Comparison of ENCODE assay signal across 13 mouse cellular contexts in genomic region chr5:39715193-39715592, GRCm38 (mm10). TPM values are rescaled to one million over a fixed set of nuclear protein-coding genes. Genes with fewer than 3 reads are reported as not detected.
A peak's percentile ranks its signal among the peaks of the same experiment; 100 is the strongest.
DNase-seq lines count a peak whose midpoint lies in the region; ATAC-seq and TF ChIP-seq lines count a peak whose summit lies in the region.
"Had no signal": no experiment of that assay in that cellular context is flagged by ENCODE, and none has a peak within 500 bp of the region (broad histone marks: within the 10 kb centered on the region; RNA-seq: fewer than 3 reads in every experiment).

No protein-coding gene starts in this region.

- no peaks in the 10 kb centered on the region for H3K27me3 ChIP-seq in intestine, embryonic 15.5 days (replicated peaks)
- no peaks in the 10 kb centered on the region for H3K27me3 ChIP-seq in stomach, embryonic 15.5 days (replicated peaks)
- H3K27me3 ChIP-seq: forebrain, embryonic 15.5 days; hindbrain, embryonic 13.5 days had no signal

- no peak overlapping the region for H3K4me3 ChIP-seq in gastrocnemius, adult 2 months
- no peak overlapping the region for H3K4me3 ChIP-seq in intestine, embryonic 15.5 days (replicated peaks)
- no peak overlapping the region for H3K4me3 ChIP-seq in stomach, embryonic 15.5 days (replicated peaks)
- H3K4me3 ChIP-seq: forebrain, embryonic 15.5 days; heart, adult 2 months; hindbrain, embryonic 13.5 days had no signal

- intact Hi-C loops in gastrocnemius, adult 2 months (cut with DNase I), result no loop called here

- TF ChIP-seq CTCF in gastrocnemius, adult 2 months (IDR thresholded peaks at IDR 0.05), result no peak

- no peaks in the 10 kb centered on the region; the same call in 1 of the 2 replicates for H3K4me1 ChIP-seq in intestine, embryonic 15.5 days (replicated peaks)
- no peaks in the 10 kb centered on the region for H3K4me1 ChIP-seq in stomach, embryonic 15.5 days
- H3K4me1 ChIP-seq: forebrain, embryonic 15.5 days; hindbrain, embryonic 13.5 days had no signal

- no peak overlapping the region for H3K27ac ChIP-seq in gastrocnemius, adult 2 months
- peak overlapping the region; percentile 76 for H3K27ac ChIP-seq in intestine, embryonic 15.5 days
- peak overlapping the region; percentile 61 for H3K27ac ChIP-seq in stomach, embryonic 15.5 days
- H3K27ac ChIP-seq: forebrain, embryonic 15.5 days; heart, adult 2 months; hindbrain, embryonic 13.5 days had no signal

- no peaks in the 10 kb centered on the region for H3K36me3 ChIP-seq in intestine, embryonic 15.5 days
- H3K36me3 ChIP-seq in stomach, embryonic 15.5 days, result no peaks in the 10 kb centered on the region
- H3K36me3 ChIP-seq: forebrain, embryonic 15.5 days; G1E; hindbrain, embryonic 13.5 days had no signal

- no peak overlapping the region for H3K4me2 ChIP-seq in intestine, embryonic 15.5 days (replicated peaks)
- H3K4me2 ChIP-seq in stomach, embryonic 15.5 days, result no peak overlapping the region
- H3K4me2 ChIP-seq: forebrain, embryonic 15.5 days; hindbrain, embryonic 13.5 days had no signal

- peak; percentile 36; the same call in 1 of the 2 replicates for ATAC-seq in intestine, embryonic 15.5 days
- no peak for ATAC-seq in stomach, embryonic 15.5 days (ENCODE audit: insufficient read depth, low FRiP score, low read depth)
- ATAC-seq: forebrain, embryonic 15.5 days had no signal

- peak; percentile 13 for DNase-seq in gastrocnemius, adult 2 months
- no peak for DNase-seq in gastrocnemius, postnatal 10 days
- peak; percentile 64 for DNase-seq in large intestine, adult 2 months (ENCODE audit: low read depth, low spot score)
- DNase-seq in layer of hippocampus, postnatal 36 days, result no peak
- DNase-seq in spleen, postnatal 36 days (ENCODE audit: low spot score in 2 of 2), result no peak
- no peak for DNase-seq in right cerebral cortex, adult 2 months (ENCODE audit: low spot score in 2 of 2)
- DNase-seq: cerebellum, adult 2 months; heart, adult 2 months had no signal

- no peaks in the 10 kb centered on the region for H3K9me3 ChIP-seq in intestine, embryonic 15.5 days
- no peaks in the 10 kb centered on the region for H3K9me3 ChIP-seq in stomach, embryonic 15.5 days
- H3K9me3 ChIP-seq: forebrain, embryonic 15.5 days; hindbrain, embryonic 13.5 days had no signal

- WGBS in intestine, embryonic 15.5 days, result 66% methylated on average over 5 of the region's 5 CpGs
- 28% methylated on average over 5 of the region's 5 CpGs for WGBS in large intestine, adult 2 months
- whole genome bisulfite sequencing in stomach, embryonic 15.5 days, result 74% methylated on average over 5 of the region's 5 CpGs

- no peak overlapping the region for H3K9ac ChIP-seq in intestine, embryonic 15.5 days
- H3K9ac ChIP-seq in stomach, embryonic 15.5 days, result no peak overlapping the region
- H3K9ac ChIP-seq: forebrain, embryonic 15.5 days; hindbrain, embryonic 13.5 days had no signal

RNA-seq across cellular contexts. Expression of gene Hs3st1, which starts 40.1 kb away (rescaled TPM):
- 1 to 10 TPM; 1.2 to 2.0 TPM for total RNA-seq in gastrocnemius, adult 2 months (2021)
- 1 to 10 TPM; 2.1 to 3.1 TPM for total RNA-seq in gastrocnemius, postnatal 10 days (2021)
- 9.8 and 10.5 TPM in 2 replicates for polyA plus RNA-seq in intestine, embryonic 15.5 days (2015; fragmentation: Nextera tagmentation; extraction: Ambion mirVana)
- 27.2 and 35.8 TPM in 2 replicates for polyA plus RNA-seq in large intestine, adult 2 months (2012; rRNA removed)
- polyA plus RNA-seq in stomach, embryonic 15.5 days (2015; fragmentation: Nextera tagmentation; extraction: Ambion mirVana), result 10.8 and 11.8 TPM in 2 replicates
- 10 to 100 TPM; 23.5 to 26.3 TPM for total RNA-seq in layer of hippocampus, postnatal 36 days (2021)
- polyA plus RNA-seq: G1E had no signal

Comparison
In these comparisons a context has a peak if more than half of its experiments do, and no peak if none do; other contexts are left out.
1. DNase-seq: peak in gastrocnemius, adult 2 months (single experiment) and large intestine, adult 2 months (single experiment); none in gastrocnemius, postnatal 10 days (single experiment), layer of hippocampus, postnatal 36 days (0 of 2), spleen, postnatal 36 days (0 of 2) and right cerebral cortex, adult 2 months (0 of 2).
2. RNA of gene Hs3st1, which starts 40.1 kb away (total RNA-seq): 23.5 to 26.3 TPM in layer of hippocampus, postnatal 36 days; 2.1 to 3.1 TPM in gastrocnemius, postnatal 10 days and 1.2 to 2.0 TPM in gastrocnemius, adult 2 months; every median in the first group is over 4 times any median in the second.